Mouse (Mus musculus) heart, adult 2 months (tissue): Measurements from ENCODE around the gene Atp2a1.

Experiments
- CTCF ChIP-seq: fragments of 200-600 bp; IDR thresholded peaks from 2 replicates; pipeline ENCODE4 v1.8.1; 2022; ENCODE audit warnings: antibody characterized with exemption, mild to moderate bottlenecking, moderate library complexity
- EP300 ChIP-seq: fragments of 200-500 bp; IDR thresholded peaks from 2 replicates; pipeline ENCODE4 v1.6.1; 2011; ENCODE audit warnings: low read depth, low read length, control low read depth; ENCODE audit not compliant: insufficient read depth
- POLR2A ChIP-seq: fragments of 200-500 bp; IDR thresholded peaks from 2 replicates; pipeline ENCODE4 v1.6.1; 2011; ENCODE audit warnings: mild to moderate bottlenecking, low read depth, low read length, control low read depth; ENCODE audit not compliant: insufficient read depth

DNA sequence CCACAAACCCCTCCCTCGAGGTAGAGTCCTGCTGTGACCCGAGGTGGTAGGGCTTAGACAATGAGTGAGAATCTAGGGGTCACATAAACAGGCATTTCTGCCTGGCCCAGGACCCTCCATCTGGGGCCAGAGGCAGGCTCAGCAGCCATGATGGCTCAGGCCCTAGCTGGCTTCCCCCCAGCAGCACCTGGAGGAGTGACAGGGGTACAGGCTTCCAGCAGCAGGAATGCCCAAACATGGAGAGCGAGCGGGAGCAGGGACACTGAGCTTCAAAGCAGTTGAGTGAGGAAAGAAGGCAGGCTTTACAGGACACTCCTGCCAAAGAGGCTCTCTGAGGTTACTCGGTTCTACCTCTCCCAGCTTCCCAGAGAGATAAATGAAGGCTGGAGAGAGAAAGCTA is 1.9 kb upstream of the Atp2a1 start:
- no peak for TF ChIP-seq POLR2A
- no peak for TF ChIP-seq CTCF
- no peak for TF ChIP-seq EP300
